In genomic region chr8:91538892-91539291, GRCm38 (mm10) we compare ENCODE assay signal across 21 mouse cellular contexts.
"Had no signal": no experiment of that assay in that cellular context is flagged by ENCODE, and none has a peak within 500 bp of the region (broad histone marks: within the 10 kb centered on the region; RNA-seq: fewer than 3 reads in every experiment).

No protein-coding gene starts in this region.

- H3K9me3 ChIP-seq: kidney, embryonic 15.5 days; limb, embryonic 12.5 days; midbrain, embryonic 12.5 days; midbrain, embryonic 15.5 days; neural tube, embryonic 12.5 days; neural tube, embryonic 15.5 days had no signal

- H3K27ac ChIP-seq: kidney, embryonic 15.5 days; left cerebral cortex, adult 2 months; limb, embryonic 12.5 days; liver, embryonic 14.5 days; macrophage; midbrain, embryonic 12.5 days; midbrain, embryonic 15.5 days; neural tube, embryonic 12.5 days; neural tube, embryonic 15.5 days; stomach, postnatal 0 days had no signal

- H3K4me2 ChIP-seq: kidney, embryonic 15.5 days; limb, embryonic 12.5 days; liver, embryonic 11.5 days; midbrain, embryonic 12.5 days; midbrain, embryonic 15.5 days; neural tube, embryonic 12.5 days; neural tube, embryonic 15.5 days had no signal

- H3K36me3 ChIP-seq: kidney, embryonic 15.5 days; limb, embryonic 12.5 days; midbrain, embryonic 12.5 days; midbrain, embryonic 15.5 days; neural tube, embryonic 12.5 days; neural tube, embryonic 15.5 days had no signal

- H3K4me3 ChIP-seq: kidney, embryonic 15.5 days; left cerebral cortex, adult 2 months; limb, embryonic 12.5 days; midbrain, embryonic 12.5 days; midbrain, embryonic 15.5 days; neural tube, embryonic 12.5 days; neural tube, embryonic 15.5 days had no signal

- ATAC-seq: inflammation-experienced regulatory T-cells, adult 6 months; liver, postnatal 0 days; midbrain, embryonic 15.5 days had no signal

- H3K27me3 ChIP-seq: kidney, embryonic 15.5 days; midbrain, embryonic 15.5 days had no signal

- DNase-seq: kidney, adult 18-20 months; kidney, postnatal 10 days; layer of hippocampus, postnatal 36 days; liver, postnatal 0 days; lung, postnatal 14 days; right cerebral cortex, adult 18-20 months; right cerebral cortex, postnatal 14 days; right cerebral cortex, postnatal 4 days; thymus, postnatal 25 days had no signal

- H3K9ac ChIP-seq: kidney, embryonic 15.5 days; limb, embryonic 12.5 days; liver, embryonic 14.5 days; liver, postnatal 0 days; midbrain, embryonic 12.5 days; midbrain, embryonic 15.5 days; neural tube, embryonic 12.5 days; neural tube, embryonic 15.5 days had no signal
